Mouse (Mus musculus): ENCODE data around the gene Adam12. TPM values are rescaled to one million over a fixed set of nuclear protein-coding genes. Genes with fewer than 3 reads are reported as not detected.

Adam12 gene
- 2.3 TPM for polyA plus RNA-seq (2017; shearing (Covaris generic))

GRCm38 (mm10) chr7:134231378-134232346 lies at the start of gene Adam12:
TSS of gene Adam12 (minus strand) at chr7:134232146.

Other genes starting within 250 kb of the Adam12 start
- gene D7Ertd443e, start 153.5 kb upstream of the Adam12 start, polyA plus RNA-seq (2017; shearing (Covaris generic)) = not detected

Measured in inflammation-experienced regulatory T-cells, adult 16 weeks (primary cell).